Mouse (Mus musculus): ENCODE measurements around the gene Spindoc. TPM values are rescaled to one million over a fixed set of nuclear protein-coding genes. Genes with fewer than 3 reads are reported as not detected.

Gene Spindoc
- 12.8 and 13.0 TPM in 2 replicates for total RNA-seq (2012; rRNA removed)
- 10 to 100 TPM in 1 of 2 experiments, not detected in 1; 54.1 TPM for polyA plus RNA-seq (2012; ENCODE audit: insufficient read depth in 1 of 2, insufficient read length in 2 of 2, low read depth in 1 of 2, low replicate concordance in 2 of 2, missing spikeins in 1 of 2)

GRCm38 (mm10) chr19:7382903-7383865, at the start of gene Spindoc:
Spindoc (minus strand) TSS chr19:7382994.
- peak within 1 kb of the TSS; percentile 90 to 97 for H3K4me3 ChIP-seq (ENCODE audit: control insufficient read depth in 1 of 2, insufficient read depth in 1 of 2, low read depth in 2 of 2, low read length in 2 of 2)
- no peaks in the 10 kb centered on the region for H3K9me3 ChIP-seq (replicated peaks; ENCODE audit: insufficient read depth, low read length)
- peaks cover 4 to 6% of the 10 kb centered on the region in 2 experiments for H3K4me1 ChIP-seq (ENCODE audit: control insufficient read depth in 1 of 2, insufficient read depth in 2 of 2, low read length in 2 of 2)
- peak within 1 kb of the TSS; percentile 34 for H3K27ac ChIP-seq (ENCODE audit: control insufficient read depth, low read depth, low read length)
- peak; percentile 95 for DNase-seq (ENCODE audit: low read depth, low spot score)
- peaks cover 17% of the 10 kb centered on the region for H3K79me2 ChIP-seq (ENCODE audit: control insufficient read depth, insufficient read depth, low read length, poor library complexity)
- H3K27me3 ChIP-seq (ENCODE audit: control insufficient read depth in 1 of 2, insufficient read depth in 2 of 2, low read length in 2 of 2) = no peaks in the 10 kb centered on the region
- TF ChIP-seq ZNF384 (IDR thresholded peaks at IDR 0.05; ENCODE audit: low read depth, low read length) (no peak), CTCF (IDR thresholded peaks at IDR 0.05 in 2 of 3, conservative IDR thresholded peaks at IDR 0.05 in 1 of 3; ENCODE audit: control insufficient read depth in 1 of 3, insufficient read depth in 1 of 3, low read depth in 2 of 3, low read length in 3 of 3, poor library complexity in 1 of 3, severe bottlenecking in 1 of 3) (no peak), ETS1 (IDR thresholded peaks at IDR 0.05; ENCODE audit: low read depth, low read length) (0 out of 2 replicates have a peak, but pooled peaks have one; percentile 6), RCOR1 (IDR thresholded peaks at IDR 0.05; ENCODE audit: low read depth, low read length) (no peak), MAX (IDR thresholded peaks at IDR 0.05; ENCODE audit: low read length) (no peak), USF1 (IDR thresholded peaks at IDR 0.05; ENCODE audit: low read depth, low read length) (peak; percentile 90), ZMIZ1 (IDR thresholded peaks at IDR 0.05; ENCODE audit: low read depth, low read length) (peak; percentile 85), HCFC1 (IDR thresholded peaks at IDR 0.05; ENCODE audit: low read depth, low read length) (0 out of 2 replicates have a peak, but pooled peaks have one; percentile 28), MAZ (IDR thresholded peaks at IDR 0.05; ENCODE audit: low read depth, low read length) (peak; percentile 19; the same call in 1 of the 2 replicates), SIN3A (IDR thresholded peaks at IDR 0.05; ENCODE audit: low read length) (no peak; the same call in 1 of the 2 replicates), BHLHE40 (IDR thresholded peaks at IDR 0.05; ENCODE audit: borderline replicate concordance, low read depth, low read length) (peak; percentile 32; the same call in 1 of the 2 replicates), MXI1 (IDR thresholded peaks at IDR 0.05; ENCODE audit: low read depth, low read length) (peak; percentile 49; the same call in 1 of the 2 replicates), UBTF (IDR thresholded peaks at IDR 0.05; ENCODE audit: borderline replicate concordance, insufficient read depth, low read depth, low read length) (no peak), GATA1 (IDR thresholded peaks at IDR 0.05; ENCODE audit: low read depth, low read length) (no peak), TCF12 (IDR thresholded peaks at IDR 0.05; ENCODE audit: low read depth, low read length) (0 out of 2 replicates have a peak, but pooled peaks have one; percentile 37), POLR2A (IDR thresholded peaks at IDR 0.05; ENCODE audit: control insufficient read depth in 1 of 2, insufficient read depth in 1 of 2, low read depth in 1 of 2, low read length in 2 of 2, poor library complexity in 1 of 2) (peak; percentile 74 to 87), TBP (IDR thresholded peaks at IDR 0.05; ENCODE audit: low read depth, low read length) (peak; percentile 91), USF2 (IDR thresholded peaks at IDR 0.05; ENCODE audit: borderline replicate concordance in 1 of 2, insufficient read depth in 1 of 2, low read depth in 1 of 2, low read length in 2 of 2) (0 out of 4 replicates have a peak, but pooled peaks of 1 of the 2 experiments have one; percentile 24), MAFK (IDR thresholded peaks at IDR 0.05; ENCODE audit: borderline replicate concordance, low read depth, low read length) (no peak), KAT2A (conservative IDR thresholded peaks at IDR 0.05; ENCODE audit: low read depth, low read length) (no peak), POLR2AphosphoS2 (IDR thresholded peaks at IDR 0.05; ENCODE audit: low read length) (peak; percentile 62; the same call in 1 of the 2 replicates), NELFE (IDR thresholded peaks at IDR 0.05; ENCODE audit: low read depth, low read length) (peak; percentile 82), NRF1 (IDR thresholded peaks at IDR 0.05; ENCODE audit: insufficient read depth, low read depth, low read length, poor library complexity, severe bottlenecking) (no peak)
- H3K36me3 ChIP-seq (ENCODE audit: control insufficient read depth in 1 of 2, insufficient read depth in 2 of 2, low read length in 2 of 2) = peaks cover 0 to 18% of the 10 kb centered on the region in 2 experiments; a peak in 2 of 4 replicates
- H3K9ac ChIP-seq (ENCODE audit: control insufficient read depth, low read depth, low read length, poor library complexity, severe bottlenecking) = peak within 1 kb of the TSS; percentile 87
